Mouse (Mus musculus): ENCODE measurements around the gene Pkig.
"Not testable (repeated sequence)": the region's sequence is repeated elsewhere in the genome, so short reads cannot be mapped to it uniquely, and the experiment has no call there.

The Pkig gene

DNA sequence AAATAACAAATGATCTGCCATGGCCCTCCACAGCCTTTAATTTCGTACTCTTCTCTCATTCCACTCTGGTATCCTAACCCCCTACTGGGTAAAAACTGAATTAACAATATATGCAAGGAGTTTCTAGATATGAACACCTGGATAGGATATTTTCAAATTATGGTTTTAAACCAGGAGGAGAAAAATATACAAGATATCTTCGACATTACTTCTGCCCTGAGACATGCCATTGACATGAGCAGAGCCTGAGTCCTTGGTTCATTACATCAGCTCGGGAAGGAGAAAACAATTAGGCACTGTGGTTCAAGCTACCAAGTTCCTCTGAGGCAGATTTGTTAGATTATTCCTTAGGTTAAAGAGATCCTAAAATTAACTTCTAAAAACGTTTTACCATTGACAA lies 14.1 kb upstream of the Pkig start:
- no peak for DNase-seq

DNA sequence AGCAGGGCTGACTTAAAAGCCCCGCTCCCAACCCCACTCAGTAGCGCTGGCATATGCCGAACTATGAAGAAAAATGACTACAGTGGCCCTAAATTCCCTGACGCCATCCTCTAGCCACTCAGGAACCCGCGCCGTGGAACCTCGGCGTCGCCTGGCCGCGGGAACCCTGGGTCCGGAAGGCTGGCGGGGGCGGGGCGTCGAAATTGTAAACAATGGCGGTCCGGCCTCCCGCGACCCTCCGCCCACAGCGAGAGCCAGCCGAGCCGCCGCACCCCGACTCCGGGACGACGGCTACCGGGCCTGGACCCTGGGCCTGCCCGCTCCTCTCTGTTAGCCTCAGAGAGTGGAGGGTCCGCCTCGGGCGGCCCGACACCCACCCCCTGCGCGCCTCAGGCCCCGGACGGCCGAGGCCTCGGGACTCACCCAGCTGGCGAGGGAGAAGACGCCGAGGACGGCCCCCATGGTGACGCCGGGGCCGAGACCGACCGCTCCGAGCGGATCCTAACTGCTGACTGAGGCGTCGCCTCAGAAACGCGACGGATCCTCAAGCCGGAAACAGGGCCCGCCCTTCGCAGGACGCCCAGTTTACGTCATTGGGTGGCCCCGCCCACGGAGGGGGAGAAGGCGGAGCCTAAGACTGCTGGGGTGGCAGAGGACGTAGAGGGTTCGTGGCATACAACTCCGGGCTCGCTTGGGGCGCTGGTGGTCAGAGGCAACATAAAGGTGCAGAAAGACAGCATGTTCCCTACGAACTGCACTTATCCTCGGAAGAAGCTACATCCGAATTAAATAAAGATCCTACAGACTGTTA lies 13.4 kb upstream of the Pkig start, which contains the start of gene Serinc3:
Serinc3 (minus strand) TSS at position 557 of the 811 bp plus-strand sequence.
- DNase-seq = peak; percentile 98

DNA sequence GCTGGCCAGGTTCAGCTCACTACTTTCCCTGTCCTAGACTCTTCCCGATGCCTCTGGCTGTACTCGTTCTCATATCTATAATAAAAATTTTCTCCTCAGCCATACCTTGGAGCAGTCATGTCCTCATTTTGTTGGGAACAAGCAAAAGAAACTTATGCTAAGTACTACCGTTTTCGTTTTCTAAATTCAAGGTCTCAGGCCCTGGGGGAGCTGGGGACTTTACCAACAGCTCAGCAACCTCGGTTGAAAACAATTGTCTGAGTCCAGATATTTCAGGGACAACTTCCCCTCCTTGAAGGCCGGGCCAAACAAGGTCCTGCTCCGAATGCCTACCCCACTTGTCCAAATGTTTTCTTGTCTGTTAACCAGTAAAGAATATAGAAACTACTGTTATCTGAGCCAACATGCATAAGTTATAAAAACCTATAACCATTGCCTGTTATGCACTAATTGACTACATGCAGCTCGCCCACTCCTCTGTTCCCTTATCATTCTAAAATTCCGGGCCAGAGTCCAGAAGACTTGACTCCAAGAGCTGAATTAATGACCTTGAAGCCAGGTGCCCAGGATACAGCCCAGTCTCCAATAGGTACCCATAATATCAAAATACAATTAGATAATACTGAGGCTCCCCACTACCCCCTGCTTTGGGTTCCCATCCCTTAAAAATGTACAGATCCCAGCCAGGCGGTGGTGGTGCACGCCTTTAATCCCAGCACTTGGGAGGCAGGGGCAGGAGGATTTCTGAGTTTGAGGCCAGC lies 12.3 kb upstream of the Pkig start:
- DNase-seq = no peak

DNA sequence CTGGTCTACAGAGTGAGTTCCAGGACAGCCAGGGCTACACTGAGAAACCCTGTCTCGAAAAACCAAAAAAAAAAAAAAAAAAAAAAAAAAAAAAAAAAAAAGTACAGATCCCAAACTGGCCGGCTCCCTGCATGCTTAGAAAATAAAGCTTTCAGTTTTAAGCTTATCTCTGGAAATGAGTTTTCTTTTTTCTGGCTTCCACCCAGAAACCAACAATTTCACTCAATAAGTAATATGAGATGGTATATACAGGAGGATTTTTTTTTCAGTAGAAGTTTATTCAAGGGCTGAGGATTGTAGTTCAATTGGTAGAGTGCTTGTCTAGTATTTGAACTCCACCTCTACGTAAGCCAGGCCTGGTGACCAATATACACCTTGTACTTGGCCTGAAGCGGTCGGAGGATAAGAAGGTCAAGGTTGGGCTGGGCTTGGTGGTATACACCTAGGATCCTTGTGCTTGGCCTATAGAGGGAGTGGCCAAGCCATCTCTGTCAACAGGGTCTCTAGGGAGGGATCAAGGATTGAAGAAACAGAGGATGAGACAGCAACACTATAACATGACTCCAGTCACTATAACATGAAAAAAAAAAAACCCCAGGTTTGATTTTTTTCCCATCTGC lies 11.6 kb upstream of the Pkig start:
- DNase-seq = no peak

DNA sequence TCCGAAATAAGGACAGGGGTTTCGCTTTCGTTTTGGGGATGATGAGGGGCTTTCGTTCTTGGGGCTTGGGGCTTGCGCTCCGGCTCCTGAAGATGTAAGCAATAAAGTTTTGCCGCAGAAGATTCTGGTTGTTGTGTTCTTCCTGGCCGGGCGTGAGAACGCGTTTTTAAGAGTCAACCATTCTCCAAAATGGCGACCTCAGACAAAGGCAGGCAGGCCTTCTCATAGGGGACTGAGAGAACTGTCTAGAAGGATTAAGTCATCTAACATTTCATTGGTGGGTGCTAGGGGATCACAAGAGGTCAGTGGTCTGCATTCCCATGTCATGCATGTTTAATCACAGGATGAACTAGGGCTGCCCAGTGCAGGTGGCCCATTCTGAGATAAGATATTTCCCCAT lies 2.5 kb upstream of the Pkig start:
- DNase-seq = not testable (repeated sequence)

DNA sequence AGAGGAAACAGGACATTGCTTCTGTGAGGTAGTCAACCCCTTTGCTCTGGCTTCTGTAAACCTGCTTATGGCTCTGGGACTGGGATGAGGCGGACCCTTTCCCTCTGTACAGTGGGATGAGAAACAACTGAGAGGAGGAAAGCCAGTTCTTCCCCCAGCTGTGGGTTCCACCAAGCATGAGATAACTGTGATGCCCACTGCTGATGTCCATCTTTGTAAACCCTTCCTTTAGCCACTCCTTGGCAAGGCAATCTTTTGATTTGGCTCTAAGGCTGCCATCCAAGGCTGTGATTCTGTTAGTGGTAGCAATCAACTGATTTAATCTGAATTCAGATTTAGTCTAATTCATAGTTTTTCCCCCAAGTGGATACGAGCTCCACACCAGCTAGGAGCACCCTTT lies 700 bp upstream of the Pkig start:
- DNase-seq = no peak

DNA sequence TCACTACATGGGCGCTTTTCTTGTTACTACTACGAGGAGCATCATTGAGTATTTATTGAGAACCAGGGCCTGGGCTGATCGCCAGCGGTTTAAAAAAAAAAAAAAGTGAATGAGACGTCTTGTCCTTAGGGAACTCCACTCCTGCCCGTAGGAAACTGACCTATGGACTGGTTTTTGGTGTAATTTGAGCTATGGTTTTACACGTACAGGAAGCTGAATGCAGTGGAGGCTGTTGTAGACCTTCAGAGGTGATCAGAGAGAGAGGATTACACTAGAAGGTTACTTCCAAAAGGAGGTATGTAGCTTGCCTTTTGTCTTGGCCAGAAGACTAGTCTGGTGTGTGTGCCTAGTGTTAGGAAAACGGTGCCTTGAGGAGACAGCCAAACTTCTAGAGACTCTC lies 755 bp downstream of the Pkig start:
- no peak for DNase-seq

DNA sequence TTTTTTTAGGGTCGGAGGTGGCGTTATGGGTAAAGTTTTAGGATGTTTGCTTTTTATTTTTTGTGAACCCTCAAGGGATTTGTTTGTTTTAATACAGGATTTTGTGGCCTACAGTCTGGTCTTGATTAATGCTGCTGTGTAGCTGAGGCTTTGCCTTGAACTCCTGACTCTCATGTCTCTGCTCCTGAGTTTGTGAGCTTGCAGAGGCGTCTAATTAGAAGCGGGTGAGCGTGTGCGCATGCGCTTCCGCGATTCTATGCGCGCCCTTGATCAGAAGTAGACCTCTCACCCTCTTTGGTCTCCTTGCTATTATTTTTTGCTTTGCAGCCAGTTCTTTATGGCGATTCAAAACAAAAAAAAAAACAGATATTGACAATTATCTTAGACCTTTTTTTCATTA lies 1.2 kb downstream of the Pkig start:
- DNase-seq = no peak

DNA sequence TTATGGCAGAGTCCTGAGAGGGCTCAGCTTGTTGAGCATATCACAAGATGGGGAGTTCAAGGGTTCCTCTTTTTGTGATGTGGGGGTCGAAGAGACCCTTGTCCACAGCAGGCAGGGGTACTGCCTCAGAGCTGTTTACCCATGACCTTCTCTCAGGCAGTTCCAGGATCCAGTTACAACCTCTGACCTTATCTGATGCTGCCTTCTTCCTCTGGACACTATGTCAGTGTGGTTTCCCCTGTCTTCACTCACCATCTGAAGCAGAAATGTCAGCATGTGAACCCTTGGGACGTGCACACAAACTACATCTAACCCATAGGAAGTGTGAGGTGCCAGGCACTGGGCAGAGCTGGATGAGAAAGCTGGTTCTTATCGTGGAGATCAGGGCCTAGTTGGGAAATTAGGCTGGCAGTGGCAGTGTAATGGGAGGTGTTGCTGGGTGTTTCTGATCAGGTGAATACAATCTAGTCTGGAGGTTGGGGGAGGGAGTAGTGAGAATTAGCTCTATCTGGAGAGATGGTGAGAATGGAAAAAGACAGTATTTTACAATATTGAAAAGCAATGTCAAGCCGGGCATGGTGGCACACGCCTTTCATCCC lies 2.0 kb downstream of the Pkig start:
- no peak for DNase-seq

DNA sequence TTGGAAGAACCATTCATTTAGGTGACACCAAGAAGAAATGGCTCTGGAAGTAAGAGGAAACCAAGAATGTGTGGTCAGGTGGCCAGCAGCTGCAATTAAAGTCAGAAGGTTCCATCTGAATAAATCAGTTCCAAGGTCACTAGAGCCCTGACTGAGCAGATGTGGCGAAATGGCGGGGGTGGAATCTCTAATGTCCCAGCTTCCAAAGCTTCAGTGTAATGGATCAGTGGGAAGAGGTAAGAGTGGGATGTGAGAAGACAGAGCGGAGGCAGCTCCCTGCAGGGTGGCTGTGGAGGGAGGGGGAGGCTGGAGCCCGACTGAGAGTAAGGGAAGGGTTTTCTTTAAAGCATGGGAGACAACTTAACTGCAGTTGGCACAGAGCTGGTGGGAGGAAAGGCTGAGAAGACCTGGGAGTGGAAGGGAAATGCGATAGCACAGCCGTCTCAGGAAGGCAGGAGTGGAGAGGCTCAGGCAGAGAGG lies 3.2 kb downstream of the Pkig start:
- DNase-seq = peak; percentile 70

DNA sequence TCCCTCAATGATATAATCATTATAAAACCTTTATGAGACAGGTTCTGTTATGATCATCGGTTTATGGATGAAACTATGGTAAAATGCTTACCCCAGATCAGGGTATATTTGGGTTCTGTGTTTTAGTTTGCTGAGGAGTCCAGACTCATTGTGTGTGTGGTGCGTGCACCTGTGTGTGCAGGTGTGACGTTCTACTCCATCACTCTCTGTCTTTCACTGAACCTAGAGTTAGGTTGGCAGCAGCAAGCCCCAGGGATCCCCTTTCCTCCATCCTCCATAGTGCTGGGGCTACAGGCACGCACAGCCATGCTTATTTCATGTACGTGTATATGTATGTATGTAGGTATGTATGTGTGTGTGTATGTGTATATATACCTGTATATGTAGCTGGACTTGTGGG lies 3.9 kb downstream of the Pkig start:
- DNase-seq = no peak

DNA sequence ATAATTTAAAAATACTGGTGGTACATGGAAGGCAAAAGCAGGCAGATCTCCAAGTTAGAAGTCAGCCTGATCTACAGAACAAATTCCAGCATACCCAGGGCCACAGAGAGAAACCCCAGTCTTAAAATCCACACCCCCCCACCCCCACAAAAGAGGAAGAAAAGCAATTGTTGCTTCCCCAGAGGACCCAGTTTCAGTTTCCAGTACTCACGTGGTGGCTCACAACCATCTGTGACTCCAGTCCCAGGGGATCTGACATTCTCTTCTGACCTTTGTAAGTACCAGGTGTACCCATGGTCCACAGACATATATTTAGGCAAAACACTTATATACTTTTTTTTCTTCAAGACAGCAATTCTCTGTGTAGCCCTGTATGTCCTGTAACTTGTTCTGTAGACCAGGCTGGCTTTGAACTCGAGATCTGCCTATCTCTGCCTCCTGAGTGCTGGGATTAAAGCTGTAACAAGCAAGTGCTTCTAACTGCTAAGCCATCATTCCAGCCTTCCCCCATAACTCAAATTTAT lies 4.6 kb downstream of the Pkig start:
- no peak for DNase-seq

DNA sequence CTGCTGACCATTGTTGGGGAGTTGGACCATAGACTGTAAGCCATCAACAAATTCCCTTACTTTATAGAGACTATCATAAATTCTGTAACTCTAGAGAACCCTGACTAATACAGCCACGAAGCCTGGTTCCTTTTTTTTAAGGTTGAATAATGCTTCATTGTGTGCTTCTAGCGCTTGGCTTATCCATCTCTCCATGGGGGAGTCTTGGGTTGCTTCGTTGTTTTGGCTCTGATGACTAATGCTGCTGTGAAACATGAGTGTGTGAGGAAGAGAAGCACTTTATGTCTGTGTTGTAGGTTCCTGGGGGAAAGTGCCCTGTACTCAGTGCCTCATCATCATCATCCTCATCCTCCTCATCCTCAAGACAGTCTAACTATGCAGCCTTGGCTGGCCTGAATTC lies 5.7 kb downstream of the Pkig start:
- DNase-seq = no peak

DNA sequence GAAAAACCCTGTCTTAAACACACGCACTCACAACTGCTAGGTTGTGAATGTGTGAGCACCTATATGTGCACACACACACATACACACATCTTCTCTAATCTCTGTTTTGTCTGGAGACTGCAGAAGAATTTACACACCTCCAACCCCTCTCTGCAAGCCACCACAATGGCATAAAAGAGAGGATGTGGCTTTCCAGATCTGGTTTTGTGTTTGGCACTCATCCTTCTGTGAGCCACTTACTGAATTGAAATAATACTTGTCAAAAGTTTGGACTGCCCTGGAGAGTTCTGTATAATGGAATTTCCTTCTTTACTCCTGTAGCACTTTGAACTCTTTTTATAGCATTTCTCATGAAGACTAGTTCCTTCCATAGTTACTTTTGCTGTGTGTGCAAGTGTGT lies 8.9 kb downstream of the Pkig start:
- no peak for DNase-seq

DNA sequence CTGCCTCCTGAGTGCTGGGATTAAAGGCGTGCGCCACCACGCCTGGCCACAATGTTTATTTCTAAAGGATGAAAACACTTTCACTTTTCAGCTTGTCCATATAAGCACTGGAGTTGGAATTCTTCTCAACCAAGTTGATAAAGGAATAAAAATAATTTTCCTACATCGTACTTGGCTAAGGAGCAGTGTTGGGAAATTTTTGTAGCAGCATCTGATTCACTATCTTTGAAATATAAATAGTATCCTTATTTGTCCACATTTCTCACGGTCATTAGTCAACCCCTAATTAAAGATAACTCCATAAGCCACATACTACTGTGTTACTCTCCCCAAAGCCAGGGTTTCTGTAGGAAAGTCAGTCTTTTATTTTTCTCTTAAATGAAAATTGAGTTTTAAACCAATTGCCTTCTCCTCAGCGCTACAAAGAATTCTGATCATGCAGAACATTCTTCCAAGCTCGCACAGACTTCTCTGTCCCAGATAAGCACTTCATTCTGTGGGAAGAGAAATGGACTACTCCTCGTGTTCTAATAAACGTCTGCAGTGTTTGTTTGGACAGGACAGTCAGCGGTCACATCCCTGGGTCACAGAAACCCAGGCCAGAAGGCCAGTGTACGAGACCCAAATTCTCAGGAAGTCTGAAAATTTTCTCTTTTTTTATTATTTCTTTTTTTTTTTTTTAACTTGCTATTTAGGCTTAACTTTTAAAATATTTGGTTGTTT lies 12.8 kb downstream of the Pkig start:
- no peak for DNase-seq

DNA sequence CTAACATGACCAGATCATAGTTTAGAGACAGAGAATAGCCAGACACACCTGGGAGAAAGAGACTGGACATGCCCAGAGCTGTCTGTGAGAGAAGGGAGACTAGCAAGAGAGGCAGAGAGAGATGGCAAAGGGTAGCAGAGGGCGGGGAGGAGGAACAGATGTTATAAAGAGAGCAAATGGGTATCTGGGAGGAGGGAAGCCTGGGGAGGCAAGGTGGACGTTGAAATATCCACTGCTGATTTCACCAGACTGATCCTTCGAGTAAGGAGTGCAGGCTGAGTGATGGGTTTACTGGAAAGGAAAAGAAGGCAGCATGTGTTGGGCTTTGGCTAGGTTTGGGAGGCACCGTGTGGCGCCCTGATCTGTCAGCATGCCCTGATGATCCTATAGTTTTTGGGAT lies 16.2 kb downstream of the Pkig start:
- DNase-seq = no peak

DNA sequence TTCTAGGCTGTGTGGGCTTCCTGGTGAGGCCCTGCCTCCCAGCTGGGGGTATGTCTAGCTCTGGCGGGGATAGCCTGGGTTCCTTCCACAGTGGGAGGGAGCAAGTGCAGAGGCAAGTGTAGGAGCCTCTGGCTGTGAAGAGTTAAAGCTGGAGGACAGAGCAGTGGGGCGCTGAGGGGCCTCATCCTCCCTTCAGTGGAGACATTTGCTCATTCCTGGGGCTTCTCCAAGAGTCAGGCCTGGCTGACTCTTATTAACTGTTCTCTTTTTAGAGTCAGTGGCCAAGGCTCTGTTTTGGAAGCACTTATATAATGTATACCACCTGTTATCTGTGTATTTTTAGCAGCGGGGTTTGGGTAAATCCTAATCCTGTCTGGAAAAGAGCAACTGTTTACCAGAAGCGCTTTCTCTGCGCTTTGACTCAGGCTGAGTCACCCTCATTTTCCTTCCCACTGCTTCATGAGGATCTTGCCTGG lies 17.0 kb downstream of the Pkig start:
- DNase-seq = peak; percentile 41

DNA sequence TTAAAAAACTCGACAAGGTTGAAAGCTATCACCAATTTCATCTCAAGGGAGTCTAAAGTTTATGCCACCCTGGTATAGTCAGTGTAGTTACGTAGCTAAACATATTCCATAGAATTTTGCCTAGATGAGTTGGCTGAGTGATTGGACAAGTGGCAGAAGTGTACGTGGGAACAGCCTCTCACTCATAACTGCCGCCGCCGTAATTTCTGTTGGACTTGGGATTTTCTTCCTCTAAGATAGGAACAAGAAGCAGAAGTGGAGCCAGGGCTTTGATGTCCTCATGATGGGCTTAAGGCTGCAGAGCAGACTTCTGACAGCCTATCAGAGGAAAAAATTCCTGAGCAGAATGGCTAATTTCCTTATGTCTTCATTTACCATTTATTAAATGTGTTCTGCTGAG lies 17.5 kb downstream of the Pkig start:
- DNase-seq = no peak

DNA sequence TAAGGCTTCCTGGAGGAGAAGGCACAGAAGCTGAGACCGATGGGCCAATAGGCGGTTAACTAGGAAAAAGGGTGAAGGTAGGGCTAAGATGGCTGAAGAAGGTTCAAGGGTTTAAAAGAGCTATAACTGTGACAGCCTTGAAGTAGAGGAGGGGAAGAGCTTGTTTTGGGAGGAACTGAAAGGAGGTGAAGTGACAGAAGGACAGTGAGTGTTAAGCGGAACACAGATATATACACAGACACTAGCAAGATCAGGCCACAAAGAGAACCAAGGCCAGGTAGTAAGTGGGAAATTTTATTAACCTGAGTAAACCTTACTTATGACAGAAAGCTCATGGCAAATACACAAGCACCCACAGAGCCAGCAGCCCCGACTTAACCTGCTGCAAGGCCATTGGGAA lies 18.1 kb downstream of the Pkig start:
- DNase-seq = no peak

DNA sequence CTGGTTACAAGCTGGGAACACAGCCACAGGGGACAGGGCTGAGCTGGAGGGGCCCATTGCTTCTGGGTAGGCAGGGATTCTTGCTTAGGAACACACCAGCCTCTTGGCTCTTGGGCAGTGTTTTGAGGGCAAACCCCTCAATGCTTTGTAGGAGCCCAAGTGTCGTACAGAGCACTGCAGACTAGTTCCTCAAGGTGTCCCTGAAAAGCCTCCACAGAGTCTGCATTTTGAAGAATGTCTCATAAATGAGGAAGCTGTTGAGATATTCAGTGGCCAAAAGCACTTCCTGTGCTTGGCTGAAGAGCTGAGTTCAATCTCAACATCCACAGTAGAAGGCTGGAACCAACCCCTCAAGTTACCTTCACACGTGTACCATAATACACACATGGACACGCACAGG lies 18.6 kb downstream of the Pkig start:
- no peak for DNase-seq

DNA sequence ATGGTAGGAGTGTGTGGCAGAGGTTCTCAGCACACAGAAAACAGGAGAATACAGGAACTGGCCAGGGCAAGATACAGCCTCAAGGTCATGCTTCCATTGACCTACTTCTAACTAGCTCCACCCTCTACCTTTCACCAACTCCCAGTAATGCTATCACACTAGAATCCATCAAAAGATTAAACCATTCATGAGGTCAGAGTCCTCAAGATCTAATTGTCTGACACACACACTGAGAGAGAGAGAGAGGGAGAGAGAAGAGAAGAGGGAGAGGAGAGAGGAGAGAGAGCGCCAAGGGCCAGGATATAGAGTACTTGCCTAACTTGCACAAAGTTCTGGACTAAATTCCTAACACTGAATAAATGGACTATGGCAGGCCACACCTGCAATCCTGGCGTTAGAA lies 24.2 kb downstream of the Pkig start:
- DNase-seq = no peak

DNA sequence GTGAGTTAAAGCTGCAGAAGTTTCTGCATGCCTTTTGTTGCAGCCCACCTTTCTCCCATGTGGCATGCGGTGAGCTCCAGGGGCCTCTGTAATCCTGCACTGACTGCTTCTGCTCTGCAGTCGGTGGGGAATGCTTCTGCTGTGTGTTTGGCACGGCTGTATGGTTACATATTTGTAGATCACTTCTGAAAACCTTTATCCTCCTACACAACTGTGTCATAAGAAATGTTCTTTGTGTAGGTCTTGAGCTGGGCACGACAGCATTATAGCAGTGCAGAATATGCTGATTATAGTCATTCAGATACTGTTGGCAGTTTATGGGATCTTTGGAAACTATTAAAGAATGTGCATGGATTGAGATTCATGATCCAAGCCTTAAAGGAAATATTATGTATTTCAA lies 27.1 kb downstream of the Pkig start:
- DNase-seq = no peak
